Mouse (Mus musculus) neural tube, embryonic 10.5 days (tissue): ENCODE data around the gene Tmem108.
"Not testable (repeated sequence)": the region's sequence is repeated elsewhere in the genome, so short reads cannot be mapped to it uniquely, and the experiment has no call there.

Source experiments
- DNase-seq: peaks from one replicate; pipeline ENCODE4 v3.0.0-alpha.2; 2017; ENCODE audit warnings: low spot score; ENCODE audit errors: extremely low spot score

Gene Tmem108

GRCm38 (mm10) chr9:103681741-103682330, 79.8 kb downstream of the Tmem108 start:
- no peak for DNase-seq

GRCm38 (mm10) chr9:103679234-103679633, 82.4 kb downstream of the Tmem108 start:
- DNase-seq, result no peak

- DNase-seq, result no peak
Measured at GRCm38 (mm10) chr9:103678531-103679060, 83.0 kb downstream of the Tmem108 start.

- no peak for DNase-seq
Measured at GRCm38 (mm10) chr9:103677811-103678210, 83.8 kb downstream of the Tmem108 start.

- DNase-seq, result no peak
Measured at GRCm38 (mm10) chr9:103675721-103676480, 85.7 kb downstream of the Tmem108 start.

GRCm38 (mm10) chr9:103672881-103673280, 88.8 kb downstream of the Tmem108 start:
- no peak for DNase-seq

GRCm38 (mm10) chr9:103670592-103671113, 91.0 kb downstream of the Tmem108 start:
- DNase-seq, result not testable (repeated sequence)

- no peak for DNase-seq
Measured at GRCm38 (mm10) chr9:103668830-103669229, 92.8 kb downstream of the Tmem108 start.

- DNase-seq, result no peak
Measured at GRCm38 (mm10) chr9:103665817-103666216, 95.8 kb downstream of the Tmem108 start.

GRCm38 (mm10) chr9:103664151-103664550, 97.5 kb downstream of the Tmem108 start:
- DNase-seq, result no peak

- no peak for DNase-seq
Measured at GRCm38 (mm10) chr9:103661873-103662272, 99.8 kb downstream of the Tmem108 start.

GRCm38 (mm10) chr9:103657981-103658380, 103.7 kb downstream of the Tmem108 start:
- no peak for DNase-seq

- peak; percentile 19 for DNase-seq
Measured at GRCm38 (mm10) chr9:103657183-103657975, 104.3 kb downstream of the Tmem108 start.

GRCm38 (mm10) chr9:103653995-103654587, 107.5 kb downstream of the Tmem108 start:
- DNase-seq, result peak; percentile 45

GRCm38 (mm10) chr9:103652127-103652882, 109.3 kb downstream of the Tmem108 start:
- no peak for DNase-seq

GRCm38 (mm10) chr9:103646605-103647004, 115.0 kb downstream of the Tmem108 start:
- DNase-seq, result no peak

- DNase-seq, result no peak
Measured at GRCm38 (mm10) chr9:103645724-103646123, 115.9 kb downstream of the Tmem108 start.

GRCm38 (mm10) chr9:103642300-103642699, 119.3 kb downstream of the Tmem108 start:
- DNase-seq, result no peak

- DNase-seq, result no peak
Measured at GRCm38 (mm10) chr9:103641340-103641739, 120.3 kb downstream of the Tmem108 start.

- DNase-seq, result no peak
Measured at GRCm38 (mm10) chr9:103639413-103639812, 122.2 kb downstream of the Tmem108 start.
